Mouse (Mus musculus) thymus, adult 2 months (tissue): Measurements from ENCODE around the gene Krtap1-3. TPM values are rescaled to one million over a fixed set of nuclear protein-coding genes. Genes with fewer than 3 reads are reported as not detected.

Source experiments
- DNase-seq: peaks from one replicate; pipeline ENCODE4 v3.0.0; 2021
- H3K27ac ChIP-seq: fragments of 200-500 bp; 2 replicates; pipeline ENCODE4 v1.5.1; 2012; ENCODE audit warnings: low read length, control low read depth; ENCODE audit not compliant: control insufficient read depth, insufficient read depth
- H3K27me3 ChIP-seq: fragments of 200-500 bp; 2 replicates; pipeline ENCODE4 v1.6.1; 2012; ENCODE audit warnings: mild to moderate bottlenecking, low read length, moderate library complexity, mixed read lengths; ENCODE audit not compliant: control insufficient read depth, insufficient read depth
- H3K36me3 ChIP-seq: fragments of 200-500 bp; 2 replicates; pipeline ENCODE4 v1.6.1; 2012; ENCODE audit warnings: mild to moderate bottlenecking, low read length, moderate library complexity; ENCODE audit not compliant: control insufficient read depth, insufficient read depth
- H3K4me1 ChIP-seq: fragments of 200-500 bp; replicated peaks from 2 replicates; pipeline ENCODE4 v1.6.1; 2012; ENCODE audit warnings: low read length; ENCODE audit not compliant: control insufficient read depth, insufficient read depth
- H3K4me3 ChIP-seq: fragments of 200-500 bp; 2 replicates; pipeline ENCODE4 v1.5.1; 2012; ENCODE audit warnings: mild to moderate bottlenecking, low read length, control low read depth, moderate library complexity; ENCODE audit not compliant: control insufficient read depth, insufficient read depth
- CTCF ChIP-seq: fragments of 200-500 bp; IDR thresholded peaks from 2 replicates; pipeline ENCODE4 v1.5.1; 2012; ENCODE audit warnings: mild to moderate bottlenecking, control low read depth, low read length, moderate library complexity, borderline replicate concordance; ENCODE audit not compliant: control insufficient read depth, poor library complexity, insufficient read depth; ENCODE audit errors: extremely low read depth
- POLR2A ChIP-seq: fragments of 200-500 bp; IDR thresholded peaks from 2 replicates; pipeline ENCODE4 v1.6.1; 2012; ENCODE audit warnings: mild to moderate bottlenecking, low read length, control low read depth, moderate library complexity; ENCODE audit not compliant: control insufficient read depth, poor library complexity, insufficient read depth; ENCODE audit errors: extremely low read depth
- WGBS: fragments of 180-500 bp; shearing (Covaris S2); methylation state at CpG from one replicate; pipeline ENCODE4 v1.1.7; 2018; 5-methylcytosine and 5-hydroxymethylcytosine counted together
- polyA plus RNA-seq: library from polyadenylated mRNA; depleted of rRNA; stranded (reverse); fragments of >200 nt; gene quantifications from 2 replicates; pipeline ENCODE4 v1.2.3, GENCODE M21; 2012; rRNA removed

Krtap1-3 gene
- polyA plus RNA-seq, 1 experiment: not detected

DNA sequence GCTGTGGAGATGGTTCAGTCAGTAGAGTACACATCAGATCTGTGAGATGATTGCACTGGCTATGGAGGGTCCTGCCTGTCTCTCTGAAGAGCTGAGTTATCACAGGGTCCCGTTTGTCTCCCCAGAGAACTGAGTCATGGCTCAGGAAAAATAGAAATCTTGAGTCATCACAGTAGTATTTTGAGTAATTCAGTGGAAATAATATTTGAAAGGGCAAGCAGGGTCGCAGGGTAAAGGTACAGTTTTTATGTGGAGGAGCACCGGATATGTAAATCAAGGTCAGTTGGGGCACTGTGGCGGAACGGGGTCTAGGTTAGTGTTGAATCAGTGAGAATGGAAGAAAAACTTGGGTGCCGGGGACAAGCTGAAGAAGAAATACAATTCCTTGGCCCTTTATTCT is 28.6 kb downstream of the Krtap1-3 start:
- Histone ChIP-seq H3K4me1 (no peaks in the 10 kb centered on the region), H3K27me3 (no peaks in the 10 kb centered on the region), H3K36me3 (no peaks in the 10 kb centered on the region), H3K27ac (no peak overlapping the region), H3K4me3 (no peak overlapping the region)
- no peak for DNase-seq
- no peak for TF ChIP-seq CTCF
- TF ChIP-seq POLR2A: no peak
- WGBS: 91% methylated on average over 6 of the region's 6 CpGs

DNA sequence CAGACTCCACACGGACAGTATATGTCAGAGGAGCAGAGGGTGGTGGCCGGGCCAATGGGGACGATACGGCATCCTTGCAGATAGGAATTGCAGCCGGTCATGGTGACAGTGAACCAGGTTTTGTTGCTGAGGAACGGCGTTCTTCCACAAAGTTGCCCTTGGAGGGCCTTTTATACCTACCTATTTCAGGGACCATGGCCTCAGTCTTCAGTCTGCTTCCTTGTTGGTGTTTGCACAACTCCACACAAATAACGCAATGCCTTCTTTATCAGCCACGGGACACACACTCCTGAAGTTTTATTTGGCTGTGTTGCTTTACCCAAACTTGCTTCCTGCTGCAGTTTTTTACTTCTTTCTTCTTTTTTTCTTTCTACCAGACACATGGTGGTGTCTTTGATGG is 31.8 kb downstream of the Krtap1-3 start, which contains the start of gene Gm11939:
Gm11939 (minus strand) TSS at position 101 of the 400 bp plus-strand sequence.
- Histone ChIP-seq H3K36me3 (no peaks in the 10 kb centered on the region), H3K27me3 (no peaks in the 10 kb centered on the region), H3K27ac (no peak within 1 kb of the TSS), H3K4me3 (no peak within 1 kb of the TSS), H3K4me1 (no peaks in the 10 kb centered on the region)
- TF ChIP-seq CTCF (no peak), POLR2A (no peak)
- no peak for DNase-seq
- WGBS: 94% methylated on average over 9 of the region's 9 CpGs

DNA sequence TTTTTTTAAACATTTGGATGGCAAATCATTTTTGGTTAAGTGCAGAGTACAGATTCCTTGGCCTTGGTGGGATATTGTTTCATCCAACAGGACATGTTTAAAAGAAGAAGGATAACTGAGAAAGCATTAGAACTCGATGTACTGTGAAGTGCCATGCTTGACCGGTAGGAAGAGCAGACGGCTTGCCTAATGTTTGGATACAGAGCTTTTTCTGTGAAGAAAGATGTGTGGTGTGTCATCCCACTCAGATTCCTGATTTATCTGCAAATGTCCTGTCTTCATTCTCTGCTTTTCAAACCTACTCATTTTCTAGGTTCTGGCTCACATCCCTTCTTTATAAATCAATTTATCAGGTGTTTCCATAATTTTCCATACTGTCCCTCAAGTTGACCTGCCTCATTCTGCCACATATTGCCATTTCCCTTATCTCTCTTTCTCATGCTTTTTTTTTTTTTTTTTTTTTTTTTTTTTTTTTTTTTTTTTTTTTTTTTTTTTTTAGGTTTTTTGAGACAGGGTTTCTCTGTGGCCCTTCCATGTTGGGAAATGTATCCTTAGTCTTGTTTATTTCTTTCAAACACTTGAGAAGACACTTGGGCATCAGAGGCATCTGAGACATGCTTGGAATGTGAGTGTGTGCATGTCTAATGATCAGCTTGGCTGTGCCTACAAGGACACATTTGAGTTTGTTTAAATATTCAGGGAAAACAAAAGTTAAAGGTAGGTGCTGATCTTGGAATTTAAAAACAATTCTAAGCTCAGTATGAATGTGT is 33.0 kb downstream of the Krtap1-3 start:
- Histone ChIP-seq H3K4me1 (no peaks in the 10 kb centered on the region), H3K36me3 (no peaks in the 10 kb centered on the region), H3K4me3 (no peak overlapping the region), H3K27me3 (no peaks in the 10 kb centered on the region), H3K27ac (no peak overlapping the region)
- WGBS: 91% methylated on average over 3 of the region's 3 CpGs
- DNase-seq: no peak
- no peak for TF ChIP-seq POLR2A
- no peak for TF ChIP-seq CTCF

DNA sequence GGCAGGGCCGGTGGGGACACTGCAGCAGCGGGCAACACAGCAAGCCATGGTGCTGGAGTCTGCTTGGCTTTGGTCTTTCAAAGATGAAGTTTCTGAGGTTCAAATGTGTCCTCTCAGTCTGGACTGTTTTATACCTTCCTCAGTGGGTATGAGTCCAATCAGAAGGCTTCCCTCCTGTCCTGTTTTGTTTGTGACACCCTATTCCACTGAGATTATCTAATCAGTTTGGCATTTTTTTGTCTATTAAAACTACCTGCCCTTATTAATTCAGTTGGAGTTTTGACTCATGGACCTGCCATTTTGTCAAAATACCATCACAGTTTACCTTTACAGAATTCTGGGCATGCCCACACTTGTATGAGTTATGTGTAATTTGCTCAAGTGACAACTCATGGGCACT is 34.4 kb downstream of the Krtap1-3 start, which contains the start of gene Krtap3-2:
Krtap3-2 (minus strand) TSS at position 101 of the 400 bp plus-strand sequence.
- H3K4me1 ChIP-seq: no peaks in the 10 kb centered on the region
- no peak for TF ChIP-seq POLR2A
- no peak for TF ChIP-seq CTCF
- H3K4me3 ChIP-seq: no peak within 1 kb of the TSS
- 84% methylated on average over 2 of the region's 2 CpGs for WGBS
- H3K27me3 ChIP-seq: no peaks in the 10 kb centered on the region
- H3K36me3 ChIP-seq: no peaks in the 10 kb centered on the region
- DNase-seq: no peak
- H3K27ac ChIP-seq: no peak within 1 kb of the TSS

DNA sequence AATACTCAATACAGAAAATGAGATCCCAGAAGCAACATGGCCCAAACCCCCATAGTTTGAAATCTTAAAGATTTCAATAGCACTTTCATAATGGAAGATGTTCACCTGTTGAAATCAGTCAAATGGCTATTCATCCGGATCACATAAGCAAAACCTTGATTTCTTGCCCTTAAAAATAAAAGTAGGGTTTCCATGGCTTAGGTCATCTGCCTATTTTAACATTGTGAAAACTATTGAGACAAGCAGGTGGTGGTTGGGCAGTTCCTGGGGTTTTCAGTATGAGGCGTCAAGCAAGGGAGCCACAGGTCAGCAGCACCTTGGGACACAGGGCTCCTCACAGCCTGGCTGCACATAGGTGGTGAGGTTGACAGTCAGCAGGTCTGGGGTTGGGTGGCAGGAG is 34.9 kb downstream of the Krtap1-3 start:
- 95% methylated on average over 2 of the region's 2 CpGs for WGBS
- Histone ChIP-seq H3K27ac (no peak overlapping the region), H3K4me1 (no peaks in the 10 kb centered on the region), H3K27me3 (no peaks in the 10 kb centered on the region), H3K4me3 (no peak overlapping the region), H3K36me3 (no peaks in the 10 kb centered on the region)
- DNase-seq: no peak
- TF ChIP-seq CTCF (no peak), POLR2A (no peak)

DNA sequence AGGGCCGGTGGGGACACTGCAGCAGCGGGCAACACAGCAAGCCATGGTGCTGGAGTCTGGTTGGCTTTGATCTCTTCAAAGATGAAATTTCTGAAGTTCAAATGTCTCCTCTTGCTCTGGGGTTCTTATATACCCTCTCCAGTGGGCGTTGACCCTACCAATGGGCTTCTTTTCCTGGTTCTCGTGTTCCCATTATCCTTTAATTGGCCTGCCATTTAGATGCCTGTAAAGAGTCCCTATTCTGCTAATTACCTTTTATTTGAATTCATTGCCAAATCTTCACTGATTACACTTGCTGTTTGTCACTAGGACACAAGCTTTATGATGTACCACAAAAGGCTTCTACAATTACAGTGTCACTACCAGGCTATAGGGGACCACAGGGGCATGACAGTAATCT is 40.4 kb downstream of the Krtap1-3 start, which contains the start of gene Krtap3-3:
Krtap3-3 (minus strand) TSS at position 101 of the 400 bp plus-strand sequence.
- Histone ChIP-seq H3K4me1 (no peaks in the 10 kb centered on the region), H3K27ac (no peak within 1 kb of the TSS), H3K27me3 (no peaks in the 10 kb centered on the region), H3K4me3 (no peak within 1 kb of the TSS), H3K36me3 (no peaks in the 10 kb centered on the region)
- TF ChIP-seq CTCF (no peak), POLR2A (no peak)
- no peak for DNase-seq
- 66% methylated on average over 4 of the region's 4 CpGs for WGBS

DNA sequence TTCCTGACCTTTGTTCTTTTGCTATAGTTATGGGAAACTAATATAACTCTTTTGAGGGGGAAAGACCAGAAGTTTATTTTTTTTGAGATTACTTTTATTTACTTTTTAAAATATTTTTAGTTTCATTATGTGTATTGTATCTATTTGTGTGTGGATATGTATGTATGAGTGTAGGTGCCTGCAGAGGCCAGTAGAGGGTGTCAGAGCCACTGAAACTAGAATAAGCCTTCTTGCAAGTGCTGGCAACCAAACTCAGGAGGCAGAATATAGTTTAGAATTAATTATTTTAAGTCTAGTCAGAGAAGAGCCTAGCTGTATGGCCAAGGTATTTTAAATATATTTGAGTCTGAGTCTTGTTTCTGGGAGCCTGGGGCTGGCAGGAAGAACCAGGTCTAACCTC is 43.2 kb downstream of the Krtap1-3 start:
- no peak for TF ChIP-seq CTCF
- no peak for TF ChIP-seq POLR2A
- Histone ChIP-seq H3K27ac (no peak overlapping the region), H3K4me3 (no peak overlapping the region), H3K36me3 (no peaks in the 10 kb centered on the region), H3K27me3 (no peaks in the 10 kb centered on the region), H3K4me1 (no peaks in the 10 kb centered on the region)
- DNase-seq: no peak

Other genes with a start within 250 kb of the Krtap1-3 start
- 0.05 and 0.13 TPM in 2 replicates for gene Krt27, start 240.2 kb downstream of the Krtap1-3 start, polyA plus RNA-seq
- gene Krt28, start 216.4 kb downstream of the Krtap1-3 start, polyA plus RNA-seq: not detected in 2 replicates
- gene Krt10, start 202.0 kb downstream of the Krtap1-3 start, polyA plus RNA-seq: 4.9 and 6.4 TPM in 2 replicates
- gene Krt12, start 169.1 kb downstream of the Krtap1-3 start, polyA plus RNA-seq: 0.27 and 0.34 TPM in 2 replicates
- 0.65 and 1.0 TPM in 2 replicates for gene Krt20, start 153.2 kb downstream of the Krtap1-3 start, polyA plus RNA-seq
- gene Krt23, start 98.2 kb downstream of the Krtap1-3 start, polyA plus RNA-seq: 1.5 and 1.7 TPM in 2 replicates
- gene Krt39, start 70.0 kb downstream of the Krtap1-3 start, polyA plus RNA-seq: 0.11 TPM in 1 of 2 replicates, not detected in the other
- gene Krt40, start 48.2 kb downstream of the Krtap1-3 start, polyA plus RNA-seq: 0.09 TPM in 1 of 2 replicates, not detected in the other
- gene Krtap3-3, start 40.5 kb downstream of the Krtap1-3 start, polyA plus RNA-seq: 0.46 and 0.66 TPM in 2 replicates
- 0.15 and 0.19 TPM in 2 replicates for gene Krtap3-2, start 34.5 kb downstream of the Krtap1-3 start, polyA plus RNA-seq
- not detected in 2 replicates for gene Gm11939, start 31.9 kb downstream of the Krtap1-3 start, polyA plus RNA-seq
- gene Krtap3-1, start 24.7 kb downstream of the Krtap1-3 start, polyA plus RNA-seq: 0.43 and 0.81 TPM in 2 replicates
- gene Krtap1-5, start 10.3 kb downstream of the Krtap1-3 start, polyA plus RNA-seq: not detected in 2 replicates
- not detected in 2 replicates for gene Krtap1-4, start 7.7 kb downstream of the Krtap1-3 start, polyA plus RNA-seq
- not detected in 2 replicates for gene Krtap9-3, start 6.8 kb upstream of the Krtap1-3 start, polyA plus RNA-seq
- gene Gm11938, start 12.0 kb upstream of the Krtap1-3 start, polyA plus RNA-seq: 0.33 TPM in 1 of 2 replicates, not detected in the other
- gene Gm11937, start 18.9 kb upstream of the Krtap1-3 start, polyA plus RNA-seq: not detected in 2 replicates
- gene Krtap2-4, start 23.5 kb upstream of the Krtap1-3 start, polyA plus RNA-seq: 0.22 and 0.37 TPM in 2 replicates
- not detected in 2 replicates for gene Gm11562, start 29.1 kb upstream of the Krtap1-3 start, polyA plus RNA-seq
- not detected in 2 replicates for gene Krtap4-1, start 36.9 kb upstream of the Krtap1-3 start, polyA plus RNA-seq
- gene Krtap4-2, start 43.7 kb upstream of the Krtap1-3 start, polyA plus RNA-seq: not detected in 2 replicates
- not detected in 2 replicates for gene Krtap4-7, start 52.8 kb upstream of the Krtap1-3 start, polyA plus RNA-seq
- gene Gm11555, start 58.9 kb upstream of the Krtap1-3 start, polyA plus RNA-seq: not detected in 2 replicates
- gene Gm11563, start 67.6 kb upstream of the Krtap1-3 start, polyA plus RNA-seq: not detected in 2 replicates
- not detected in 2 replicates for gene Krtap4-6, start 74.6 kb upstream of the Krtap1-3 start, polyA plus RNA-seq
- not detected in 2 replicates for gene Gm14190, start 99.4 kb upstream of the Krtap1-3 start, polyA plus RNA-seq
- gene Gm14180, start 143.0 kb upstream of the Krtap1-3 start, polyA plus RNA-seq: not detected in 2 replicates
- gene Gm11595, start 181.6 kb upstream of the Krtap1-3 start, polyA plus RNA-seq: not detected in 2 replicates
- gene Krtap4-8, start 189.4 kb upstream of the Krtap1-3 start, polyA plus RNA-seq: not detected in 2 replicates
- 0.17 TPM in 1 of 2 replicates, not detected in the other for gene Krtap4-9, start 193.9 kb upstream of the Krtap1-3 start, polyA plus RNA-seq
- gene Gm11596, start 202.1 kb upstream of the Krtap1-3 start, polyA plus RNA-seq: not detected in 2 replicates
- not detected in 2 replicates for gene Gm11569, start 207.6 kb upstream of the Krtap1-3 start, polyA plus RNA-seq
- not detected in 2 replicates for gene Gm11554, start 213.1 kb upstream of the Krtap1-3 start, polyA plus RNA-seq
- gene Krtap4-13, start 218.6 kb upstream of the Krtap1-3 start, polyA plus RNA-seq: not detected in 2 replicates
- not detected in 2 replicates for gene Gm11564, start 224.3 kb upstream of the Krtap1-3 start, polyA plus RNA-seq
- gene 2300003K06Rik, start 246.7 kb upstream of the Krtap1-3 start, polyA plus RNA-seq: not detected in 2 replicates